In genomic region chr4:119422294-119422964, GRCm38 (mm10) we compare ENCODE assay signal across 8 mouse cellular contexts. TPM values are rescaled to one million over a fixed set of nuclear protein-coding genes. Genes with fewer than 3 reads are reported as not detected.
A peak's percentile ranks its signal among the peaks of the same experiment; 100 is the strongest.
DNase-seq lines count a peak whose midpoint lies in the region; ATAC-seq lines count a peak whose summit lies in the region.

Gene Ppcs (minus strand): TSS chr4:119422420.
Gene Zmynd12 (plus strand): TSS chr4:119422814.

- H3K4me3 ChIP-seq in intestine, embryonic 15.5 days (replicated peaks) = peak within 1 kb of the TSS; percentile 79

- peak within 1 kb of the TSS; percentile 88 for H3K9ac ChIP-seq in intestine, embryonic 15.5 days

- DNase-seq in adrenal gland, adult 8-10 months = peak; percentile 92
- DNase-seq in embryo, embryonic 11.5 days (ENCODE audit: low read depth, low spot score) = peak; percentile 86
- DNase-seq in gastrocnemius, postnatal 36 days = peak; percentile 83 to 84
- peak; percentile 87 to 91 for DNase-seq in left cerebral cortex, postnatal 25 days (ENCODE audit: low spot score in 2 of 2)
- DNase-seq in mesoderm, embryonic 11.5 days (ENCODE audit: low read depth, low spot score) = peak; percentile 95
- DNase-seq in right cerebral cortex, postnatal 25 days = peak; percentile 88
- DNase-seq in urinary bladder, postnatal 36 days (ENCODE audit: low spot score in 2 of 2) = peak; percentile 86 to 92

- intact Hi-C loops in gastrocnemius, postnatal 36 days (cut with DNase I) = loop anchor here (5.0 kb wide), 1 partner anchor 115 kb away; the partner anchor contains the start of genes Foxj3 and Frg2f1
- intact Hi-C loops in left cerebral cortex, postnatal 25 days (cut with DNase I) = loop anchor here (5.0 kb wide), 2 partner anchors 40 to 115 kb away; partner anchors contain the start of genes Foxj3 and Frg2f1

- H3K9me3 ChIP-seq in intestine, embryonic 15.5 days = no peaks in the 10 kb centered on the region

- H3K27me3 ChIP-seq in intestine, embryonic 15.5 days (replicated peaks) = no peaks in the 10 kb centered on the region

- H3K27ac ChIP-seq in intestine, embryonic 15.5 days = peak within 1 kb of the TSS; percentile 85

- H3K36me3 ChIP-seq in intestine, embryonic 15.5 days = no peaks in the 10 kb centered on the region

- peaks cover 4% of the 10 kb centered on the region for H3K4me1 ChIP-seq in intestine, embryonic 15.5 days (replicated peaks)

- peak; percentile 98 for ATAC-seq in intestine, embryonic 15.5 days

- H3K4me2 ChIP-seq in intestine, embryonic 15.5 days (replicated peaks) = peak within 1 kb of the TSS; percentile 78

- WGBS in intestine, embryonic 15.5 days = under 1% methylated on average over 52 of the region's 52 CpGs

RNA-seq across cellular contexts. Expression of gene Ppcs, which starts in this region (rescaled TPM):
- 10 to 100 TPM; 47.3 to 58.1 (median 49.5) TPM for total RNA-seq in adrenal gland, adult 8-10 months (2022)
- total RNA-seq in gastrocnemius, postnatal 36 days (2021) = 1 to 10 TPM; 3.8 to 4.9 TPM
- polyA plus RNA-seq in intestine, embryonic 15.5 days (2015; fragmentation: Nextera tagmentation; extraction: Ambion mirVana) = 40.9 and 43.8 TPM in 2 replicates
- total RNA-seq in left cerebral cortex, postnatal 25 days (2021) = 1 to 10 TPM; 4.7 to 5.2 TPM

RNA-seq across cellular contexts. Expression of gene Zmynd12, which starts in this region (rescaled TPM):
- total RNA-seq in adrenal gland, adult 8-10 months (2022) = 1 to 10 TPM; 3.7 to 9.4 (median 6.6) TPM
- not detected for total RNA-seq in gastrocnemius, postnatal 36 days (2021)
- 0.56 and 0.57 TPM in 2 replicates for polyA plus RNA-seq in intestine, embryonic 15.5 days (2015; fragmentation: Nextera tagmentation; extraction: Ambion mirVana)
- under 1 TPM in 1 of 2 experiments, not detected in 1; 0.25 TPM for total RNA-seq in left cerebral cortex, postnatal 25 days (2021)

Comparison
In these comparisons a context has a peak if more than half of its experiments do, and no peak if none do; other contexts are left out.
1. Peak in every context shown above with its lines: DNase-seq, ATAC-seq, H3K4me3 ChIP-seq and H3K27ac ChIP-seq.
2. RNA of gene Ppcs (total RNA-seq): 47.3 to 58.1 TPM in adrenal gland, adult 8-10 months; 4.7 to 5.2 TPM in left cerebral cortex, postnatal 25 days and 3.8 to 4.9 TPM in gastrocnemius, postnatal 36 days; every median in the first group is over 4 times any median in the second.